ENCODE assay signal across 17 mouse cellular contexts in the genomic region with DNA sequence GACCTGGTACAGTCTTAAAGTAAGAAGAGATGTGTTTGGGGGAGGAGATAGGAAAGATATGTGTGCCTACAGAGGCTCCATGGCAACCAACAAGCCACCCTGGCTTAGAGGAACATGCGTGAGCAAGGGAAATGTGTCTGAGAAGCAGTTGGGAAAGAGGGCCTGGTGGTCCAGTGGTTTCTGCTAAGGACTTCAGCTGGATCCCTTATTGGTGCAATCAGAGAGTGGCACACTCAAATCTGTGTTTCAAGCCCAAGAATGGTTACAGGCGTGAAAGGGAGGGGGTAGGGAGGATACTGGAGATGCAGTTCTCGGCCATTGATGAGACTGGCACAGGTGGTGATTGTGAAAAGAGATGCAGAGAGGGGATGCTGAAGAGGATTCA. TPM values are rescaled to one million over a fixed set of nuclear protein-coding genes. Genes with fewer than 3 reads are reported as not detected.
"Had no signal": no experiment of that assay in that cellular context is flagged by ENCODE, and none has a peak within 500 bp of the region (broad histone marks: within the 10 kb centered on the region; RNA-seq: fewer than 3 reads in every experiment).

No protein-coding gene starts in this region.

- H3K27ac ChIP-seq: embryonic facial prominence, embryonic 10.5 days; embryonic facial prominence, embryonic 12.5 days; embryonic facial prominence, embryonic 13.5 days; embryonic facial prominence, embryonic 15.5 days; forebrain, embryonic 10.5 days; forebrain, embryonic 12.5 days; forebrain, embryonic 13.5 days; forebrain, embryonic 15.5 days; gastrocnemius, adult 2 months; heart, adult 2 months had no signal

- H3K27me3 ChIP-seq: embryonic facial prominence, embryonic 12.5 days; embryonic facial prominence, embryonic 13.5 days; embryonic facial prominence, embryonic 15.5 days; forebrain, embryonic 12.5 days; forebrain, embryonic 13.5 days; forebrain, embryonic 15.5 days had no signal

- H3K4me2 ChIP-seq: embryonic facial prominence, embryonic 12.5 days; embryonic facial prominence, embryonic 13.5 days; embryonic facial prominence, embryonic 15.5 days; forebrain, embryonic 12.5 days; forebrain, embryonic 13.5 days; forebrain, embryonic 15.5 days had no signal

- H3K36me3 ChIP-seq: embryonic facial prominence, embryonic 10.5 days; embryonic facial prominence, embryonic 12.5 days; embryonic facial prominence, embryonic 13.5 days; embryonic facial prominence, embryonic 15.5 days; forebrain, embryonic 10.5 days; forebrain, embryonic 12.5 days; forebrain, embryonic 15.5 days had no signal

- H3K4me3 ChIP-seq: embryonic facial prominence, embryonic 10.5 days; embryonic facial prominence, embryonic 12.5 days; embryonic facial prominence, embryonic 13.5 days; embryonic facial prominence, embryonic 15.5 days; erythroblast, embryonic 14.5 days; forebrain, embryonic 10.5 days; forebrain, embryonic 12.5 days; forebrain, embryonic 13.5 days; forebrain, embryonic 15.5 days; gastrocnemius, adult 2 months; heart, adult 2 months had no signal

- H3K4me1 ChIP-seq: embryonic facial prominence, embryonic 10.5 days; embryonic facial prominence, embryonic 12.5 days; embryonic facial prominence, embryonic 13.5 days; embryonic facial prominence, embryonic 15.5 days; forebrain, embryonic 10.5 days; forebrain, embryonic 12.5 days; forebrain, embryonic 13.5 days; forebrain, embryonic 15.5 days had no signal

- DNase-seq: cerebellum, adult 9-10 months; cerebellum, adult 9-11 months; forebrain, postnatal 0 days; gastrocnemius, postnatal 36 days had no signal

- H3K9me3 ChIP-seq: embryonic facial prominence, embryonic 10.5 days; embryonic facial prominence, embryonic 12.5 days; embryonic facial prominence, embryonic 13.5 days; embryonic facial prominence, embryonic 15.5 days; forebrain, embryonic 10.5 days; forebrain, embryonic 12.5 days; forebrain, embryonic 13.5 days; forebrain, embryonic 15.5 days had no signal

RNA-seq across cellular contexts. Expression of gene Ky, which starts 27.1 kb away (rescaled TPM):
- total RNA-seq: common myeloid progenitor, adult 5-6 weeks; granulocyte monocyte progenitor cell, adult 5-6 weeks had no signal
- polyA plus RNA-seq: erythroblast, embryonic 14.5 days had no signal
